Mouse (Mus musculus) megakaryocyte-erythroid progenitor cell, adult 5-6 weeks (primary cell): ENCODE measurements around the gene Bud31. TPM values are rescaled to one million over a fixed set of nuclear protein-coding genes. Genes with fewer than 3 reads are reported as not detected.
"Not testable (repeated sequence)": the region's sequence is repeated elsewhere in the genome, so short reads cannot be mapped to it uniquely, and the experiment has no call there.

Source experiments
- ATAC-seq: replicated peaks from 2 replicates; pipeline ENCODE4 v1.8.0; 2016; ENCODE audit warnings: mild to moderate bottlenecking, inconsistent platforms; ENCODE audit not compliant: severe bottlenecking, poor library complexity, low FRiP score, low TSS enrichment
- total RNA-seq, 2 experiments: library from RNA; stranded (forward) in 1 of 2; stranded (reverse) in 1 of 2; fragments of 200-1000, 215-1000 nt in 1 of 2; fragments of >200 nt in 1 of 2; fragmentation: Nextera tagmentation in 1 of 2; gene quantifications; 2 replicates each; pipeline ENCODE4 v1.2.3; 2014 to 2017

The Bud31 gene
- total RNA-seq, 2 experiments from 2014 or later: 226 to 255 TPM

DNA sequence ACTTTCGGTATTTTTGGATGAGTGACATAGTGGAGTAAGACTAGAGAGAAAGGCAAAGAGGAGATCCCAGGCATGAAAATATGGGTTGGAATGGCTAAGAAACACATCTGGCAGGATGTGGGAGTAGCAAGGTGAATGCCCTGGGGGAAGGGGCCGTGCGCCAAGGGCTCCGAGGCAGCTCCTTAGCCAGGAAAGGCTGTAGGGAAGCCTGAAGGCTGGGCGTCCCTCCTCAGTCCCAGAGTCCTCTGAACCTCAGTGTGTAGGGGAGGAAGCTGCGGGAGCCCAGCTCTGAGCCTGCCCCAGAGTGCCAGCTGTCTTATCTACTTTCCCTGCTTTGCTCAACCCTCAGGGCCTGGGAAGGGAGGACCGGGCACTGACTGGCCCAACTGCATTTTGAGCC is 19.2 kb upstream of the Bud31 start:
- ATAC-seq: peak; percentile 45; the same call in 1 of the 2 replicates

GRCm38 (mm10) chr5:145123396-145123795 is 16.8 kb upstream of the Bud31 start:
- no peak for ATAC-seq

DNA sequence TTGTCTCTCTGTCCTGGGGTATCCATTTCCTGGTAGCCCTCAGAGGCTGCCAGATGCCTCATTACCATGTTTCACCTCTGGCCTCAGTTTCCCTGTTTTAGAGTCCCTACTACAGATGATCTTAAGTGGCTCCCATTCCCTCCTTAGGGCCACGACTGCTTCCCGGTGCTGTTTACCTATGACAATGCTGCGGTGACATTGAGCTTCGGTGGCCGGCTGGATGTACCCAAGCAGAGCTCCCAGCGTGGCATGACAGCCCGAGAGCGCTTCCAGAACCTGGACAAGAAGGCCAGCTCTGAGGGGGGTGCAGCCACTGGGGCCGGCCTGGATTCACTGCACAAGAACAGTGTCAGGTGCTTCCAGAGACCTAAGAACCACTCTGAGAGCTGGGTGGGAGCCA is 13.6 kb upstream of the Bud31 start:
- ATAC-seq: no peak

DNA sequence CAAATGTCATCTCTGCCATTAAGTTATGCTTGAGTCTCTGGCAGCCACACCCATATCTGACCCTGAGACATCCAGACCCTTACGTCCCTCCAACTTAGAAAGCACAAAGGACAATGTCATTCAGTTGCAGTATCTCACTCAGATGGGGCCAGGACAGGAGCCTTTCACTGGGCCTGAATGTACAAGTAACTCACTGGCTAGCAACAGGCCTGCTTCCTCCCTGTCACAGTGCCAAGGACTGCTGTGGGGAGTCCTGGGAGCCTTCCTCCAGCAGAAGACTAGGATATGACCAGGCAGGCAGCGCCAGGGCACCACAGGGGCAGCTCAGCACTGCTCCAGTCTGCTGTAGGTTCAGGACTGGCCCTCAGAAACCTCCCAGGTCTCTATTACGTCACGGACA is 11.0 kb upstream of the Bud31 start:
- ATAC-seq: no peak

DNA sequence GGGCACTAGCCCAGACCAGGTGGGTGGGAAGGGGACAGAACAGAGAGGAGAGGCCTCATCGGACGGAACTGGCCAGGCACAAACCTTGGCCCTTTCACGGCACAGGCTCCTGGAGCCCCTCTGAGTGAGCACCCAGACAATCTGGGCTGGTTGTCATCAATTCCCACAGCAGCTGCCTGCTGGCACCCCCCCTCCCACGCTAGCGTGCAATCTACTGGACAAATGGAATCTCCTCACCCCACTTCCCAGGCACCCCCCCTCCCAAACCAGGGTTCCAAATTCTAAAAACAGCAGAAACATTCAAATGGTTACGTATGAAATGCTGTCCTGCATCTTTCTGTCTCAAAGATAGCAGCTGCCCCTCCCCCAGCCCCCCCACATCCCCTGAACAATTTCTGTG is 10.4 kb upstream of the Bud31 start:
- ATAC-seq: not testable (repeated sequence)

GRCm38 (mm10) chr5:145130191-145130590 is 10.0 kb upstream of the Bud31 start:
- no peak for ATAC-seq

DNA sequence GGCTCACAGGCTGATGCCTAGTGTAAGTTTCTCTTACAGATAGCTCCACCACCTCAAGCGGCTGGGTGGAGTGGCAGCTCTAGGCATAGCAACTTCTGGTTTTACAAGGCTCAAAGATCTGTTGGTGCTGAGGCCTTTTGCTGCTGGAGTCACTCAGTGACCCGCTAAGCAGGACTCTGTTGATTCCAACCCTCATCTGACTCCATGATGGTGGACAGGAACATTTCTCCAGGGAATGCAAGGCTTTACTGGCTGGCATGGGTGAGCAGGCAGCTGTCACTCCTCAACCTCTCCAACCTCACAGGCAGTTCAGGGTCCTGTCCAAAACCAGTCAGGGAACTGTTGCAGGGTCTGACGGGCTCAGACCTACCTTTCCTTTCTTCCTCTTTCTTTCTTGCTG is 9.2 kb upstream of the Bud31 start:
- no peak for ATAC-seq

DNA sequence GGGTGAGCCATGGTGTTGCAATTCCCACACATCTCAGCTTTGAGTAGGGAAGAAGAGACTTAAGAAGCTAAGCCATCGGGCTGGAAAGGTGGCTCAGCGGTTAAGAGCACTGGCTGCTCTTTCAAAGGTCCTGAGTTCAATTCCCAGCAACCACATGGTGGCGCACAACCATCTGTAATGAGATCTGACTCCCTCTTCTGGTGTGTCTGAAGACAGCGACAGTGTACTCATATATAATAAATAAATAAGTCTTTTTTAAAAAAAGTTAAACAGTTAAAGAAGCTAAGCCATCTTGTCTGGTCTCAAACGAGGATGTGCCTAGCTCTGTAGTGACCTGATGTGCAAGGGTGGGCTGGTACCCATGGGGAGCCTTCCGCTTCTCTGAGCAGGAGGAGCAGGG is 6.9 kb upstream of the Bud31 start:
- ATAC-seq: not testable (repeated sequence)

- ATAC-seq: peak; percentile 39; the same call in 1 of the 2 replicates
Measured at GRCm38 (mm10) chr5:145138836-145139235, 1.3 kb upstream of the Bud31 start.

DNA sequence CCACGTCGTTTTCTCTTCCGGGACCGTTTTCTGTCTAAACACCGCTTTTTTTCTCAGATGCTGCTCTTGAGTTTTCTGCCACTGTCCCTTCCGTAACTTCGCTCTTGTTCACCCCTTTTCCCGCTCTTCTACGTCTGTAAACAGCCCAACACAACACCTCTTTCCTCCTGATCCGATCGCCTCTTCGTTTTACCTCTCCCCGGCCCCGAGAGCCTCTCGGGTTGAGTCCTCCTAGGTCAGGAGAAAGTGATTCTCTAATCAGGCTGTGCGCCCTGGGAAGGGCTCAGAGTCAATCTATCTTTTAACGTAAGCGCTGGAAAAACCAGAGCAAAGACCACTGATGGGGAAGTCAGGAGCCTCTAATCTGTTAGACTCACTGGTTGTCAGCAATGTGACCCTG is 449 bp downstream of the Bud31 start:
- ATAC-seq: peak; percentile 32; the same call in 1 of the 2 replicates

- no peak for ATAC-seq
Measured at GRCm38 (mm10) chr5:145147748-145148147, 7.6 kb downstream of the Bud31 start.

- ATAC-seq: peak; percentile 72
Measured at GRCm38 (mm10) chr5:145149294-145149693, 9.1 kb downstream of the Bud31 start.

GRCm38 (mm10) chr5:145152690-145153089 is 12.5 kb downstream of the Bud31 start:
- ATAC-seq: peak; percentile 85

DNA sequence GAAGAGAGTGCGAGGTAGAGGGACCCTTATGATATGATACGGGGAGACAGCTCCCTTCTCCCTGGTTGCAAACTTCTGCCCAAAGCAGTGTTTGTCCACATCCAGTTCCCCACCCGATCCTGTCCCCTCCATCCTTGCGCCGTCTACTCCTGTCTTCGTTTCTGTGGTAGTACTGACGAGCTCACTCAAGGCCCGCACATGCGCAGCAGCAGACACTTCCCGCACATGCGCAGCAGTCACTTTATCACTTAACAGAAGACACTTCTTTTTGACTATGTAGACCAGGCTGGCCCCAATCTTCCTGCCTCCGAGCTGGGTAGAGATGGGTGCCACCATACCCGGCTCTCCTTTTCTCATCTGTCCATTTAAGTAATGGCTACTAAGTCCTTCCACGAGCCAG is 21.2 kb downstream of the Bud31 start:
- ATAC-seq: no peak

DNA sequence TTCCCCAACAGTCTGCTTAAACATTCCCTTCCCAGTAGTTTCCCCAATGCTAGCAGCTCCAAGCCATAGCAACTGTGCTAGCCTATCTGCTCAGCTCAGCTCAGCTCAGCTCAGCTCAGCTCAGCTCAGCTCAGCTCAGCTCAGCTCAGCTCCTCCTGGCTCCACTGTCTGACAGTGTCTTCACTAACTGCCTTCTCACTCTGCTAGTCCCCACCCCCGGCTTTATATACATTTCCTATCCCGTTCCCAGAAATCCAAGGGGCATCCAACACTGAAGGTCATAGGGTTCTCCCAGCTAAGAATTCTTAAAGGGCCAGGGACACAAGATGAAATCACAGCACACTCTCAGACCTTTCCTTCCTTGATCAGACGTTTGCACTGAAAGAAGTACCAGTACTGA is 24.5 kb downstream of the Bud31 start:
- no peak for ATAC-seq

GRCm38 (mm10) chr5:145165184-145165583 is 25.0 kb downstream of the Bud31 start:
- no peak for ATAC-seq

- ATAC-seq: peak; percentile 92
Measured at GRCm38 (mm10) chr5:145166536-145167305, 26.6 kb downstream of the Bud31 start, which contains the start of the genes Ptcd1 and Cpsf4. Gene Ptcd1 (minus strand): TSS chr5:145167108. Gene Cpsf4 (plus strand): TSS chr5:145167213.

- ATAC-seq: no peak
Measured at GRCm38 (mm10) chr5:145167306-145167661, 27.1 kb downstream of the Bud31 start.

DNA sequence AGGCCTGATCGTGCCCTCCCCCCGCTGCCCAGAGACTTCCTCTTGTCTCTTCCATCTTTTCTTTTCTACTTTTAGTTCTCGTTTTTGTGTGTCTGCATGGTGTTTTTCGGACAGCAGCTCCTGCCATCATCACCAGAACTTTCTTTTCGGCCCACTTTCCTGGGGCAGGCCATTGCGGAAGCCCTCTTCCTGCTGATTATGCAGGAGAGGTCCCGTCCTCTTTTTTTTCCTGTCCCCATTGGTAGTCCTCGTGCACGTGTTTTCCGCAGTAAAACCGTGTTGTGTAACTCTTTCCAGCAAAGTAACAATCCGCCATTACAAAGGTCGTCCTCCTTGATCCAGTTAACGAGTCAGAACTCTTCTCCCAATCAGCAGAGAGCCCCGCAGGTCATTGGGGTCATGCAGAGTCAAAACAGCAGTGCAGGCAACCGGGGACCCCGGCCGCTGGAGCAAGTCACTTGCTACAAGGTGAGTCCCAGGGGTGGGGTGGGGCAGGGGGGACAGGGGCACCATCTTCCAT is 38.4 kb downstream of the Bud31 start:
- no peak for ATAC-seq

DNA sequence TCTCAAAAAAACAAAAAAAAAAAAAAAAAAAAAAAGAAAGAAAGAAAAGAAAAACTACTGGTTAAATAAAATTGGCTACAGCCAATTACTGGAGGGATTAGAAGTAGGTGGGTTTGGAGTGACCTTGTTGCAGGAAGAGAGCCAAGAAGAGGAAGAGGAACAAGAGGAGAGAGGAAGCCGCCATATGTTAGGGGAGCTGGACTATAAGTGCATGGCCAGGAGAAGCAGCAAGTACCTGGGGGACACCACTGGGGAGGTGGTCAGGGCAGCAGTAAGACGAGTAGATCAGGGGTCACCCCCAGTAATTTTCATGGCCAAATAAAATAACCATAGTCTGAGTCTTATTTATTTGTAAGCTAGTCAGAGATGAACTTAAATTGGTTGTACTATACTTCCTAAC is 45.1 kb downstream of the Bud31 start:
- no peak for ATAC-seq

DNA sequence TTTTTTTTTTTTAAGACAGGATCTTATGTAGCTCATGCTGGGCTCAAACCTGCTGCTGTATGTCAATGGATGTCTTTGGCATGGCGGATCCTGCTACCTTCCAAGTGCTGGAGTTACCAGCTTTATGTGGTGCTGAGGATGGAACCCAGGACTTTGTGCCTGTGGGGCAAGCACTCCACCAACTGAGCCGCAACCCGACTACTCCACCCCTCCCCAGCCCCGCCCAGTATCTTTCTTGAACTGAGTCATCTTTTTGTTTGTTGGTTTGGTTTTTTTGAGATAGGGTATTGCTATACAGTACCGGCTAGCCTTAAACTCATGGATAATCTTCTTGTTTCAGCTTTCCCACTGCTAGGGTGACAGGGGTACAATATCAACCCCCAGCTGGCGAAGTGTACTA is 49.3 kb downstream of the Bud31 start:
- ATAC-seq: peak; percentile 21
